15 mouse cellular contexts compared by ENCODE assay signal in the genomic region with DNA sequence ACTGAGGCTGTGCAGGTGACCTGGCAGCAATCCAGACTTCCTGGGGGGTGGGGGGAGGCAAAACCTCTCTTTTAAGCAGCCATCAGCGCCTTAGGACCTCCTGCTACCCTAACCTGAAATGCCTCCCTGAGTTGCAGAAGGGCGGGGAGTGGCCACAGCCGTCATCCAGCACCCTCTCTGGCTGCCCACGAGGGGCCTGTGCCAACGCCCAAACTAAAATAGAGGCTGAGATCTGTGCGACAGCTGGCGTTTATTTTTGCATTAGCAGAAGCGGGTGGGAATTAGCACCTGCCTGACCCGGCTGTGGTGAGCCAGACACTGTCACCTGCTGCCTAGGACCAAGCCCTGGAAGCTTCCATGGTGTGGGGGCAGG. TPM values are rescaled to one million over a fixed set of nuclear protein-coding genes. Genes with fewer than 3 reads are reported as not detected.
DNase-seq lines count a peak whose midpoint lies in the region; ATAC-seq and TF ChIP-seq lines count a peak whose summit lies in the region.
"Had no signal": no experiment of that assay in that cellular context is flagged by ENCODE, and none has a peak within 500 bp of the region (broad histone marks: within the 10 kb centered on the region; RNA-seq: fewer than 3 reads in every experiment).

No protein-coding gene starts in this region.

- no peak overlapping the region for H3K9ac ChIP-seq in kidney, embryonic 15.5 days
- no peak overlapping the region for H3K9ac ChIP-seq in midbrain, embryonic 11.5 days (ENCODE audit: low read length)
- H3K9ac ChIP-seq: hindbrain, embryonic 12.5 days; lung, embryonic 14.5 days had no signal

- ATAC-seq in kidney, embryonic 15.5 days (replicated peaks; ENCODE audit: low FRiP score): no peak
- no peak for ATAC-seq in midbrain, embryonic 11.5 days (ENCODE audit: low FRiP score)
- ATAC-seq: midbrain, embryonic 16.5 days had no signal

- 0 out of 2 replicates have a peak overlapping the region, but pooled peaks have one; percentile 14 for H3K27ac ChIP-seq in kidney, embryonic 15.5 days
- peak overlapping the region; percentile 69 for H3K27ac ChIP-seq in gastrocnemius, adult 2 months
- no peak overlapping the region for H3K27ac ChIP-seq in midbrain, embryonic 11.5 days (ENCODE audit: low read depth, low read length)
- H3K27ac ChIP-seq: hindbrain, embryonic 12.5 days had no signal

- no peaks in the 10 kb centered on the region for H3K9me3 ChIP-seq in kidney, embryonic 15.5 days (replicated peaks)
- no peaks in the 10 kb centered on the region for H3K9me3 ChIP-seq in midbrain, embryonic 11.5 days (ENCODE audit: control insufficient read depth, low read length)
- H3K9me3 ChIP-seq: hindbrain, embryonic 12.5 days had no signal

- H3K36me3 ChIP-seq in kidney, embryonic 15.5 days: peaks cover 8% of the 10 kb centered on the region; the same call in 1 of the 2 replicates
- H3K36me3 ChIP-seq in midbrain, embryonic 11.5 days (ENCODE audit: control insufficient read depth, insufficient read depth, low read length): no peaks in the 10 kb centered on the region

- H3K27me3 ChIP-seq in kidney, embryonic 15.5 days: no peaks in the 10 kb centered on the region
- H3K27me3 ChIP-seq in midbrain, embryonic 11.5 days (ENCODE audit: control insufficient read depth, insufficient read depth, low read length): no peaks in the 10 kb centered on the region
- H3K27me3 ChIP-seq: CH12.LX had no signal

- DNase-seq in kidney, postnatal 4 days: no peak
- DNase-seq in gastrocnemius, adult 2 months: peak; percentile 91
- peak; percentile 73 for DNase-seq in heart, postnatal 4 days
- peak; percentile 38 for DNase-seq in right cerebral cortex, postnatal 25 days
- DNase-seq in midbrain, embryonic 11.5 days (ENCODE audit: low spot score, missing footprints): no peak
- DNase-seq in adrenal gland, postnatal 14 days: no peak
- no peak for DNase-seq in T-cell, adult 2 months (ENCODE audit: low spot score)
- DNase-seq: kidney, postnatal 10 days; lung, embryonic 14.5 days; thymus, postnatal 14 days had no signal

- WGBS in kidney, embryonic 15.5 days: 61% methylated on average over 9 of the region's 9 CpGs
- 78% methylated on average over 9 of the region's 9 CpGs for WGBS in midbrain, embryonic 11.5 days

- intact Hi-C loops in gastrocnemius, adult 2 months (cut with DNase I): loop anchor here (1.0 kb wide), 1 partner anchor 15 kb away; no protein-coding TSS in a partner anchor

- H3K4me3 ChIP-seq in kidney, embryonic 15.5 days (replicated peaks): no peak overlapping the region
- H3K4me3 ChIP-seq in gastrocnemius, adult 2 months: peak overlapping the region; percentile 23; the same call in 1 of the 2 replicates
- no peak overlapping the region for H3K4me3 ChIP-seq in midbrain, embryonic 11.5 days (ENCODE audit: low read depth, low read length)
- H3K4me3 ChIP-seq: hindbrain, embryonic 12.5 days had no signal

- H3K4me2 ChIP-seq in kidney, embryonic 15.5 days: no peak overlapping the region
- H3K4me2 ChIP-seq in midbrain, embryonic 11.5 days: no peak overlapping the region
- H3K4me2 ChIP-seq: hindbrain, embryonic 12.5 days; lung, embryonic 14.5 days had no signal

- TF ChIP-seq CTCF in gastrocnemius, adult 2 months (IDR thresholded peaks at IDR 0.05): no peak

- H3K4me1 ChIP-seq in kidney, embryonic 15.5 days: peaks cover 41% of the 10 kb centered on the region
- H3K4me1 ChIP-seq in midbrain, embryonic 11.5 days (ENCODE audit: control insufficient read depth, insufficient read depth, low read length): peaks cover 15% of the 10 kb centered on the region

RNA-seq across cellular contexts. Expression of a gene that starts 14.2 kb away (rescaled TPM):
- polyA plus RNA-seq in kidney, embryonic 15.5 days (2015; fragmentation: Nextera tagmentation; extraction: Ambion mirVana): 0.18 TPM in 1 of 2 replicates, not detected in the other
- total RNA-seq in gastrocnemius, adult 2 months (2021): not detected
- not detected for total RNA-seq in heart, postnatal 4 days (2021)
- not detected in 2 replicates for polyA plus RNA-seq in midbrain, embryonic 11.5 days (2014; fragmentation: Nextera tagmentation; extraction: Ambion mirVana)
- total RNA-seq in adrenal gland, postnatal 14 days (2021): not detected in 2 replicates
- total RNA-seq: CH12.LX had no signal
- polyA plus RNA-seq: cerebellum, adult 2 months; hindbrain, embryonic 12.5 days; lung, embryonic 14.5 days; midbrain, embryonic 16.5 days had no signal

RNA-seq across cellular contexts. Expression of a gene that starts 25.3 kb away (rescaled TPM):
- polyA plus RNA-seq in kidney, embryonic 15.5 days (2015; fragmentation: Nextera tagmentation; extraction: Ambion mirVana): 51.8 and 54.8 TPM in 2 replicates
- total RNA-seq in gastrocnemius, adult 2 months (2021): 10 to 100 TPM; 39.3 to 45.5 TPM
- 10 to 100 TPM; 48.7 to 56.3 TPM for total RNA-seq in heart, postnatal 4 days (2021)
- polyA plus RNA-seq in midbrain, embryonic 11.5 days (2014; fragmentation: Nextera tagmentation; extraction: Ambion mirVana): 43.0 and 43.7 TPM in 2 replicates
- 47.6 and 52.6 TPM in 2 replicates for total RNA-seq in adrenal gland, postnatal 14 days (2021)

RNA-seq across cellular contexts. Expression of a gene that starts 25.5 kb away (rescaled TPM):
- polyA plus RNA-seq in kidney, embryonic 15.5 days (2015; fragmentation: Nextera tagmentation; extraction: Ambion mirVana): 14.0 and 16.0 TPM in 2 replicates
- total RNA-seq in gastrocnemius, adult 2 months (2021): 1 to 10 TPM; 1.0 to 1.1 TPM
- 10 to 100 TPM in 1 of 2 experiments, 1 to 10 TPM in 1; 9.2 to 10.6 TPM for total RNA-seq in heart, postnatal 4 days (2021)
- 6.0 and 6.4 TPM in 2 replicates for polyA plus RNA-seq in midbrain, embryonic 11.5 days (2014; fragmentation: Nextera tagmentation; extraction: Ambion mirVana)
- total RNA-seq in adrenal gland, postnatal 14 days (2021): 5.4 and 7.5 TPM in 2 replicates

Comparison
In these comparisons a context has a peak if more than half of its experiments do, and no peak if none do; other contexts are left out.
1. DNase-seq: peak in gastrocnemius, adult 2 months (single experiment), heart, postnatal 4 days (single experiment) and right cerebral cortex, postnatal 25 days (single experiment); none in kidney, postnatal 4 days (0 of 2), midbrain, embryonic 11.5 days (single experiment), adrenal gland, postnatal 14 days (single experiment) and T-cell, adult 2 months (single experiment).